Mouse (Mus musculus): Measurements from ENCODE around the gene N4bp2l2. TPM values are rescaled to one million over a fixed set of nuclear protein-coding genes. Genes with fewer than 3 reads are reported as not detected.
A peak's percentile ranks its signal among the peaks of the same experiment; 100 is the strongest.

The N4bp2l2 gene
- polyA plus RNA-seq, 1 experiment from 2014 or later = 30.2 TPM

GRCm38 (mm10) chr5:150592904-150593755 lies 72.9 kb downstream of the N4bp2l2 start:
- H3K27ac ChIP-seq (replicated peaks) = no peak overlapping the region
- ATAC-seq (replicated peaks) = peak; percentile 49

GRCm38 (mm10) chr5:150592186-150592903 lies 73.6 kb downstream of the N4bp2l2 start:
- WGBS = 80% methylated on average over 13 of the region's 13 CpGs
- no peak overlapping the region; the same call in 1 of the 2 replicates for H3K4me3 ChIP-seq
- H3K9ac ChIP-seq (replicated peaks) = no peak overlapping the region
- H3K27me3 ChIP-seq = no peaks in the 10 kb centered on the region
- H3K4me2 ChIP-seq (replicated peaks) = peak overlapping the region; percentile 97
- H3K4me1 ChIP-seq = peaks cover 13% of the 10 kb centered on the region
- H3K36me3 ChIP-seq = 0 out of 2 replicates have a peak, but pooled peaks cover 2% of the 10 kb centered on the region
- H3K9me3 ChIP-seq = no peaks in the 10 kb centered on the region
- ATAC-seq (replicated peaks) = no peak
- no peak overlapping the region for H3K27ac ChIP-seq (replicated peaks)

More at GRCm38 (mm10) chr5:150592904-150593755, 72.9 kb downstream of the N4bp2l2 start:
- Histone ChIP-seq H3K4me3 (peak overlapping the region; percentile 86), H3K4me2 (replicated peaks) (peak overlapping the region; percentile 97), H3K36me3 (0 out of 2 replicates have a peak, but pooled peaks cover 2% of the 10 kb centered on the region), H3K27me3 (no peaks in the 10 kb centered on the region), H3K9ac (replicated peaks) (peak overlapping the region; percentile 64), H3K9me3 (no peaks in the 10 kb centered on the region), H3K4me1 (peaks cover 13% of the 10 kb centered on the region)
- 10% methylated on average over 40 of the region's 40 CpGs for WGBS

- Histone ChIP-seq H3K27ac (replicated peaks) (no peak overlapping the region), H3K27me3 (no peaks in the 10 kb centered on the region), H3K4me1 (peaks cover 12% of the 10 kb centered on the region), H3K4me3 (no peak overlapping the region), H3K9ac (replicated peaks) (no peak overlapping the region), H3K36me3 (0 out of 2 replicates have a peak, but pooled peaks cover 2% of the 10 kb centered on the region), H3K4me2 (replicated peaks) (no peak overlapping the region), H3K9me3 (no peaks in the 10 kb centered on the region)
- no peak for ATAC-seq (replicated peaks)
- 67% methylated on average over 2 of the region's 2 CpGs for whole genome bisulfite sequencing
These were observed 76.0 kb downstream of the N4bp2l2 start for GRCm38 (mm10) chr5:150589945-150590344.

- Histone ChIP-seq H3K9me3 (no peaks in the 10 kb centered on the region), H3K36me3 (no peaks in the 10 kb centered on the region), H3K9ac (replicated peaks) (no peak overlapping the region), H3K4me2 (replicated peaks) (no peak overlapping the region), H3K27me3 (no peaks in the 10 kb centered on the region), H3K27ac (replicated peaks) (no peak overlapping the region), H3K4me3 (no peak overlapping the region), H3K4me1 (no peaks in the 10 kb centered on the region)
- no peak for ATAC-seq (replicated peaks)
- WGBS = 50% methylated on average over 6 of the region's 6 CpGs
These were observed 81.7 kb downstream of the N4bp2l2 start for GRCm38 (mm10) chr5:150584337-150584729.

- H3K4me2 ChIP-seq (replicated peaks) = no peak overlapping the region
- no peak overlapping the region for H3K4me3 ChIP-seq
- H3K4me1 ChIP-seq = no peaks in the 10 kb centered on the region
- H3K27ac ChIP-seq (replicated peaks) = no peak overlapping the region
- no peaks in the 10 kb centered on the region for H3K27me3 ChIP-seq
- H3K9ac ChIP-seq (replicated peaks) = no peak overlapping the region
- no peaks in the 10 kb centered on the region for H3K36me3 ChIP-seq
- 71% methylated on average over 5 of the region's 5 CpGs for WGBS
- H3K9me3 ChIP-seq = no peaks in the 10 kb centered on the region
- no peak for ATAC-seq (replicated peaks)
These were observed 82.2 kb downstream of the N4bp2l2 start for GRCm38 (mm10) chr5:150583622-150584336.

- Histone ChIP-seq H3K4me2 (replicated peaks) (no peak overlapping the region), H3K4me3 (no peak overlapping the region)
- WGBS = 79% methylated on average over 5 of the region's 5 CpGs
These were observed 82.8 kb downstream of the N4bp2l2 start for GRCm38 (mm10) chr5:150583181-150583580.

GRCm38 (mm10) chr5:150581180-150581579 lies 84.8 kb downstream of the N4bp2l2 start:
- no peaks in the 10 kb centered on the region for H3K9me3 ChIP-seq
- ATAC-seq (replicated peaks) = no peak
- WGBS = 78% methylated on average over 6 of the region's 6 CpGs
- no peaks in the 10 kb centered on the region for H3K36me3 ChIP-seq
- no peaks in the 10 kb centered on the region for H3K4me1 ChIP-seq
- H3K27me3 ChIP-seq = no peaks in the 10 kb centered on the region
- H3K4me2 ChIP-seq (replicated peaks) = no peak overlapping the region
- H3K9ac ChIP-seq (replicated peaks) = no peak overlapping the region
- no peak overlapping the region for H3K4me3 ChIP-seq
- H3K27ac ChIP-seq (replicated peaks) = no peak overlapping the region

More at GRCm38 (mm10) chr5:150583181-150583580, 82.8 kb downstream of the N4bp2l2 start:
- no peaks in the 10 kb centered on the region for H3K9me3 ChIP-seq
- no peak overlapping the region for H3K27ac ChIP-seq (replicated peaks)
- ATAC-seq (replicated peaks) = no peak
- H3K36me3 ChIP-seq = no peaks in the 10 kb centered on the region
- H3K4me1 ChIP-seq = no peaks in the 10 kb centered on the region
- no peak overlapping the region for H3K9ac ChIP-seq (replicated peaks)
- H3K27me3 ChIP-seq = no peaks in the 10 kb centered on the region

GRCm38 (mm10) chr5:150578613-150579171 lies 87.3 kb downstream of the N4bp2l2 start:
- H3K36me3 ChIP-seq = no peaks in the 10 kb centered on the region; the same call in 1 of the 2 replicates
- WGBS = 90% methylated on average over 6 of the region's 6 CpGs
- H3K9me3 ChIP-seq = no peaks in the 10 kb centered on the region
- no peak overlapping the region for H3K9ac ChIP-seq (replicated peaks)
- no peaks in the 10 kb centered on the region for H3K4me1 ChIP-seq
- H3K4me2 ChIP-seq (replicated peaks) = no peak overlapping the region
- H3K27me3 ChIP-seq = no peaks in the 10 kb centered on the region
- ATAC-seq (replicated peaks) = no peak
- no peak overlapping the region for H3K4me3 ChIP-seq
- no peak overlapping the region for H3K27ac ChIP-seq (replicated peaks)

- Histone ChIP-seq H3K36me3 (peaks cover 13% of the 10 kb centered on the region; the same call in 1 of the 2 replicates), H3K9me3 (no peaks in the 10 kb centered on the region), H3K4me2 (replicated peaks) (no peak overlapping the region), H3K9ac (replicated peaks) (no peak overlapping the region), H3K27me3 (no peaks in the 10 kb centered on the region), H3K4me3 (no peak overlapping the region), H3K27ac (replicated peaks) (no peak overlapping the region), H3K4me1 (no peaks in the 10 kb centered on the region)
- no peak for ATAC-seq (replicated peaks)
- WGBS = 91% methylated on average over 11 of the region's 11 CpGs
These were observed 89.2 kb downstream of the N4bp2l2 start for GRCm38 (mm10) chr5:150576832-150577231.

- Histone ChIP-seq H3K9me3 (no peaks in the 10 kb centered on the region), H3K9ac (replicated peaks) (no peak overlapping the region), H3K36me3 (peaks cover 13% of the 10 kb centered on the region; the same call in 1 of the 2 replicates), H3K4me3 (no peak overlapping the region), H3K4me2 (replicated peaks) (no peak overlapping the region), H3K27me3 (no peaks in the 10 kb centered on the region), H3K27ac (replicated peaks) (no peak overlapping the region), H3K4me1 (no peaks in the 10 kb centered on the region)
- 75% methylated on average over 5 of the region's 5 CpGs for WGBS
- no peak for ATAC-seq (replicated peaks)
These were observed 91.1 kb downstream of the N4bp2l2 start for GRCm38 (mm10) chr5:150574885-150575284.

GRCm38 (mm10) chr5:150574403-150574802 lies 91.6 kb downstream of the N4bp2l2 start:
- Histone ChIP-seq H3K36me3 (peaks cover 14% of the 10 kb centered on the region; the same call in 1 of the 2 replicates), H3K4me3 (no peak overlapping the region), H3K27me3 (no peaks in the 10 kb centered on the region), H3K4me1 (no peaks in the 10 kb centered on the region), H3K9ac (replicated peaks) (no peak overlapping the region), H3K4me2 (replicated peaks) (no peak overlapping the region), H3K27ac (replicated peaks) (no peak overlapping the region), H3K9me3 (no peaks in the 10 kb centered on the region)
- 96% methylated on average over 3 of the region's 3 CpGs for WGBS
- ATAC-seq (replicated peaks) = no peak

Measured in forebrain, embryonic 15.5 days (tissue).